Mouse (Mus musculus) CH12.LX (cell line): Measurements from ENCODE around the gene Evi5. TPM values are rescaled to one million over a fixed set of nuclear protein-coding genes. Genes with fewer than 3 reads are reported as not detected.

Experiments
- DNase-seq: peaks from one replicate; pipeline ENCODE4 v3.0.0-alpha.2; 2013; ENCODE audit errors: extremely low read depth
- H3K27ac ChIP-seq: 2 replicates; pipeline ENCODE4 v1.5.1; 2012; ENCODE audit warnings: low read depth, mild to moderate bottlenecking, control low read depth, moderate library complexity; ENCODE audit not compliant: insufficient read depth
- H3K27me3 ChIP-seq: replicated peaks from 2 replicates; pipeline ENCODE3; 2012; ENCODE audit warnings: inconsistent platforms
- H3K36me3 ChIP-seq, 2 experiments: replicated peaks in 1 of 2; 2 replicates each; pipeline versions ENCODE3 to v1.6.1; 2012; ENCODE audit warnings: inconsistent platforms in 1 of 2, low read length in 1 of 2, mild to moderate bottlenecking in 1 of 2, mixed read lengths in 1 of 2, moderate library complexity in 1 of 2; ENCODE audit not compliant: control insufficient read depth in 1 of 2, insufficient read depth in 1 of 2
- H3K4me1 ChIP-seq, 2 experiments: 2 replicates each; pipeline ENCODE4 v1.6.1; 2012; ENCODE audit warnings: inconsistent platforms in 1 of 2, moderate library complexity in 1 of 2; ENCODE audit not compliant: insufficient read depth in 2 of 2, control insufficient read depth in 1 of 2
- H3K4me2 ChIP-seq: 2 replicates; pipeline ENCODE4 v1.6.1; 2012; ENCODE audit warnings: low read depth, mild to moderate bottlenecking, control low read depth; ENCODE audit not compliant: poor library complexity, insufficient read depth, severe bottlenecking
- H3K4me3 ChIP-seq, 3 experiments: fragments of 150-350 bp in 1 of 3; sonication (generic) in 1 of 3; replicated peaks in 1 of 3; 2 replicates each; pipeline versions ENCODE3 to v1.5.1; 2011 to 2012; ENCODE audit warnings: low read depth in 2 of 3, low read length in 2 of 3, mild to moderate bottlenecking in 2 of 3, moderate library complexity in 2 of 3, control low read depth in 1 of 3, improper control_type of control experiment in 1 of 3, inconsistent platforms in 1 of 3, mixed read lengths in 1 of 3; ENCODE audit not compliant: poor library complexity in 1 of 3
- H3K79me2 ChIP-seq: replicated peaks from 2 replicates; pipeline ENCODE4 v1.6.1; 2012; ENCODE audit warnings: mild to moderate bottlenecking, moderate library complexity; ENCODE audit not compliant: control insufficient read depth, poor library complexity, insufficient read depth, severe bottlenecking; ENCODE audit errors: extremely low read depth
- H3K9ac ChIP-seq: 2 replicates; pipeline ENCODE4 v1.6.1; 2012; ENCODE audit warnings: low read depth, mild to moderate bottlenecking, control low read depth, moderate library complexity; ENCODE audit not compliant: insufficient read depth
- H3K9me3 ChIP-seq: replicated peaks from 2 replicates; pipeline ENCODE3; 2012; ENCODE audit warnings: low read length, inconsistent platforms, mixed read lengths
- CHD1 ChIP-seq: IDR thresholded peaks from 2 replicates; pipeline ENCODE4 v1.6.1; 2012; ENCODE audit warnings: low read depth, low read length, improper control_type of control experiment, inconsistent platforms
- CHD2 ChIP-seq: IDR thresholded peaks from 2 replicates; pipeline ENCODE4 v1.6.1; 2011; ENCODE audit warnings: low read length, improper control_type of control experiment
- EP300 ChIP-seq: IDR thresholded peaks from 2 replicates; pipeline ENCODE4 v1.6.1; 2011; ENCODE audit warnings: low read length, improper control_type of control experiment
- GABPA ChIP-seq: IDR thresholded peaks from 2 replicates; pipeline ENCODE4 v1.6.1; 2012; ENCODE audit warnings: low read depth, low read length, improper control_type of control experiment, inconsistent platforms; ENCODE audit not compliant: insufficient replicate concordance
- IRF4 ChIP-seq: IDR thresholded peaks from 2 replicates; pipeline ENCODE4 v1.6.1; 2014; ENCODE audit warnings: low read depth, mild to moderate bottlenecking, inconsistent platforms, low read length, improper control_type of control experiment
- JUND ChIP-seq: conservative IDR thresholded peaks from 2 replicates; pipeline ENCODE4 v1.6.1; 2011; ENCODE audit warnings: low read depth, low read length, improper control_type of control experiment
- MAFK ChIP-seq: IDR thresholded peaks from 2 replicates; pipeline ENCODE4 v1.6.1; 2011; ENCODE audit warnings: low read length, improper control_type of control experiment; ENCODE audit not compliant: insufficient replicate concordance
- MAX ChIP-seq: IDR thresholded peaks from 2 replicates; pipeline ENCODE4 v1.6.1; 2011; ENCODE audit warnings: low read length, improper control_type of control experiment
- MEF2A ChIP-seq: IDR thresholded peaks from 2 replicates; pipeline ENCODE4 v1.6.1; 2014; ENCODE audit warnings: low read depth, mild to moderate bottlenecking, inconsistent platforms, low read length, improper control_type of control experiment, borderline replicate concordance
- MXI1 ChIP-seq: IDR thresholded peaks from 2 replicates; pipeline ENCODE4 v1.6.1; 2011; ENCODE audit warnings: mild to moderate bottlenecking, low read depth, low read length, improper control_type of control experiment
- SIN3A ChIP-seq: IDR thresholded peaks from 2 replicates; pipeline ENCODE4 v1.6.1; 2012; ENCODE audit warnings: low read length, improper control_type of control experiment, inconsistent platforms
- ZC3H11A ChIP-seq: IDR thresholded peaks from 2 replicates; pipeline ENCODE4 v1.6.1; 2012; ENCODE audit warnings: low read depth, mild to moderate bottlenecking, inconsistent platforms, low read length, improper control_type of control experiment
- ZNF384 ChIP-seq: IDR thresholded peaks from 2 replicates; pipeline ENCODE4 v1.6.1; 2012; ENCODE audit warnings: low read depth, low read length, improper control_type of control experiment, inconsistent platforms
- dilution Hi-C: fragments of 300-500 bp; cut with MboI; formaldehyde crosslinking; loops from 2 replicates; pipeline ENCODE4 v1.14.3; 2020; ENCODE audit warnings: low sequenced_read_pairs; ENCODE audit not compliant: extremely low pct_unique_long_range_greater_than_20kb, extremely low pct_ligation_motif_present
- in situ Hi-C: fragments of 300-500 bp; cut with MboI; formaldehyde crosslinking; loops from 3 replicates; pipeline ENCODE4 v1.14.3; 2019; ENCODE audit warnings: low sequenced_read_pairs, low pct_ligation_motif_present, low pct_unique_long_range_greater_than_20kb, mixed read lengths
- polyA plus RNA-seq: library from polyadenylated mRNA; unstranded; fragments of >175 nt; gene quantifications from 2 replicates; pipeline ENCODE4 v1.2.1, GENCODE M21; 2012; ENCODE audit warnings: low read depth; ENCODE audit not compliant: insufficient read length
- total RNA-seq, 2 experiments: library from RNA; depleted of rRNA; stranded (reverse); fragments of 300-350 nt in 1 of 2; fragments of >200 nt in 1 of 2; gene quantifications; 2 replicates each; pipeline ENCODE4 v1.2.3; 2012 to 2014

Evi5 gene
- total and polyA plus RNA-seq, 3 experiments, result 3.2 to 6.3 (median 3.8) TPM

DNA sequence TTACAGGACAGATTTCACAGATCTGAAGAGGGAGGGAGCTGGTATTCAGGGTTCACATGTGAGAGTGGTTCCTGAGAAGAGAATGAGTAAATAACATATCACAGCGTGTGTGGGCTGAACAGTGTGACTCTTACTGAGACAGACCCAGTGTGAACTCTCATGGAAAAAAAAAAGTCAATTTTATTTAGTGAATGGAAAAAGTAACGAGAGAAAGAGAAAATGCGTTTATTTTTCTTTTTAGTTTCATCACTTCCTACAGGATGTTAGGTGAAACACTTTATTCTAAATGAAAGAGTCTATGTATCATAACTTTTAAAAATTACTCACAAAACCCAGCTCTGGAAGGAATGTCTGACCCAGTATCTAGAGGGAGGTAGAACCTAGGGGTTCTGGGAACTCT lies 143.5 kb downstream of the Evi5 start:
- Histone ChIP-seq H3K27ac (no peak overlapping the region), H3K79me2 (no peaks in the 10 kb centered on the region), H3K27me3 (no peaks in the 10 kb centered on the region), H3K4me2 (peak overlapping the region; percentile 22), H3K36me3 (no peaks in the 10 kb centered on the region), H3K9me3 (no peaks in the 10 kb centered on the region), H3K4me1 (peaks cover 7 to 43% of the 10 kb centered on the region in 2 experiments; a peak in 3 of 4 replicates), H3K4me3 (no peak overlapping the region), H3K9ac (0 out of 2 replicates have a peak overlapping the region, but pooled peaks have one; percentile 28)
- in situ Hi-C loops, result no loop called here
- no peak for DNase-seq
- TF ChIP-seq EP300, result peak; percentile 59; the same call in 1 of the 2 replicates
- TF ChIP-seq IRF4, result 0 out of 2 replicates have a peak, but pooled peaks have one; percentile 23
- peak; percentile 70 for TF ChIP-seq ZNF384
- no peak for TF ChIP-seq JUND
- TF ChIP-seq, all 38 proteins: peak for 3
- dilution Hi-C loops, result no loop called here

DNA sequence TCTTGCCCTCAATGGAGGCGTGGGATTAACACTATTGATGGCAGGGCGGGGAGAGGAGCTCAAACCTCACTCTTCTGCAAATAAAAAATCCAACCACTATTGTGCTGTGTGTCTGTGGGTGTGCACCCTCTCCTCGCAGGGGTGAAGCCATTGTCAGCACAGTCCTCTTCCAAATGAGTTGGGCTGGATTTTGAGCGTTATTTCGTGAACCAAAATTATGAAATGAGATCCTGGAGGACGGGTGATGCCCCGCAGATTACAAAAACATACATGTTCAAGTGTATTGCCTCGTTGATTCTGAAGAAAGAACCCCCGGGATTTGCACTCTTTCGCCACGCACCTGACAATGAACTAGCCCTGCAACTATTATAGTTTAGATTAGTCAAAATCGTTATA lies 147.9 kb downstream of the Evi5 start:
- peak overlapping the region; percentile 82 for H3K9ac ChIP-seq
- TF ChIP-seq MAX (peak; percentile 40; the same call in 1 of the 2 replicates), SIN3A (0 out of 2 replicates have a peak, but pooled peaks have one; percentile 11), MAFK (0 out of 2 replicates have a peak, but pooled peaks have one; percentile 1), CHD1 (no peak), ZNF384 (0 out of 2 replicates have a peak, but pooled peaks have one; percentile 8), ZC3H11A (no peak), CHD2 (no peak)
- no peak for DNase-seq
- no peaks in the 10 kb centered on the region for H3K27me3 ChIP-seq
- dilution Hi-C loops, result no loop called here
- H3K4me3 ChIP-seq, result peak overlapping the region; percentile 55 to 65 (median 58)
- no peak overlapping the region for H3K27ac ChIP-seq
- peaks cover 0 to 12% of the 10 kb centered on the region in 2 experiments for H3K36me3 ChIP-seq
- peak overlapping the region; percentile 93 for H3K4me2 ChIP-seq
- no peaks in the 10 kb centered on the region for H3K79me2 ChIP-seq
- H3K4me1 ChIP-seq, result peaks cover 7 to 50% of the 10 kb centered on the region in 2 experiments; a peak in 3 of 4 replicates
- peaks cover 26% of the 10 kb centered on the region for H3K9me3 ChIP-seq
- in situ Hi-C loops, result no loop called here

DNA sequence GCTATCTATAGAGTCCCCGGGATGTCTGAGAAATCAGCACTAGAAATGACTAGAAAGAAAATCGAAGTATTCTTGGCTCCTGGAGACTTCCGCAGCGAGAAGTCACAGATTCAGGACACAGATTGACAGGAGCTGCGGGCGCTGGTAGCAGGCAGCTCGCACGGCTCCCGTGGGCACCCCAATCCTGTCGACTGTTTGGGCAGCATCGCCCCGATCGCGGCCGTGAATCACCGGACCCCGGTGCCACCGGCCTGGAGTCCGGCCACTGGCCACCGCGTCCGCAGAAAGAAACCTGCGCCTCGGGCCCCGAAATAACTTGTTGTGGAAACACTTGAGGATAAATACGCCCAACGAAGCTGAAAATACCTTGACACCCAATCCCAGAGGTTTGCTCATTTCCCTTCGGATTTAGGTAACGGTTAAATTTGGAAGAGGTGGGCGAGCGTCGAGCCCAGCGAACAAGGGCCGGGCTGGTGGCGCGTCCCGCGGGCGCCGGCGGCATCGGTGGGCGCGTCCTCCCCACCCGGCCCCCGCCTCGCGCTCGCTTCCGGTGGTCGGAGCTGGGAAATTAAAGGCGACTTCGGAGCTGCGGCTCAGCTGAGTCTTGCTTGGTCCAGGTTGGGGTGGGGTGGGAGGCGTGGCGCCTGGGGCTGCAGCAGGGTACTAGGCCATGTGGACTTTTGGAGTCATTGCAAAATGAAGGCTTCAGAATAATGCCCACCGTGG lies 148.5 kb downstream of the Evi5 start:
- DNase-seq, result no peak
- peaks cover 0 to 16% of the 10 kb centered on the region in 2 experiments for H3K36me3 ChIP-seq
- in situ Hi-C loops, result no loop called here
- 0 out of 2 replicates have a peak, but pooled peaks have one; percentile 23 for TF ChIP-seq SIN3A
- TF ChIP-seq GABPA, result no peak
- peak; percentile 89 for TF ChIP-seq MXI1
- TF ChIP-seq MEF2A, result peak; percentile 39; the same call in 1 of the 2 replicates
- TF ChIP-seq CHD1, result no peak
- TF ChIP-seq, all 38 proteins: peak for 3
- Histone ChIP-seq H3K27ac (peak overlapping the region; percentile 63), H3K27me3 (no peaks in the 10 kb centered on the region), H3K4me1 (peaks cover 4 to 45% of the 10 kb centered on the region in 2 experiments; a peak in 3 of 4 replicates), H3K9ac (peak overlapping the region; percentile 82), H3K4me2 (peak overlapping the region; percentile 93), H3K9me3 (peaks cover 32% of the 10 kb centered on the region), H3K79me2 (no peaks in the 10 kb centered on the region), H3K4me3 (peak overlapping the region; percentile 55 to 65 (median 58))
- dilution Hi-C loops, result no loop called here
